Mouse (Mus musculus): ENCODE results near the gene Sez6. TPM values are rescaled to one million over a fixed set of nuclear protein-coding genes. Genes with fewer than 3 reads are reported as not detected.

Sez6 gene
- total and polyA plus RNA-seq, 3 experiments = 0.04 TPM; not detected in 2

DNA sequence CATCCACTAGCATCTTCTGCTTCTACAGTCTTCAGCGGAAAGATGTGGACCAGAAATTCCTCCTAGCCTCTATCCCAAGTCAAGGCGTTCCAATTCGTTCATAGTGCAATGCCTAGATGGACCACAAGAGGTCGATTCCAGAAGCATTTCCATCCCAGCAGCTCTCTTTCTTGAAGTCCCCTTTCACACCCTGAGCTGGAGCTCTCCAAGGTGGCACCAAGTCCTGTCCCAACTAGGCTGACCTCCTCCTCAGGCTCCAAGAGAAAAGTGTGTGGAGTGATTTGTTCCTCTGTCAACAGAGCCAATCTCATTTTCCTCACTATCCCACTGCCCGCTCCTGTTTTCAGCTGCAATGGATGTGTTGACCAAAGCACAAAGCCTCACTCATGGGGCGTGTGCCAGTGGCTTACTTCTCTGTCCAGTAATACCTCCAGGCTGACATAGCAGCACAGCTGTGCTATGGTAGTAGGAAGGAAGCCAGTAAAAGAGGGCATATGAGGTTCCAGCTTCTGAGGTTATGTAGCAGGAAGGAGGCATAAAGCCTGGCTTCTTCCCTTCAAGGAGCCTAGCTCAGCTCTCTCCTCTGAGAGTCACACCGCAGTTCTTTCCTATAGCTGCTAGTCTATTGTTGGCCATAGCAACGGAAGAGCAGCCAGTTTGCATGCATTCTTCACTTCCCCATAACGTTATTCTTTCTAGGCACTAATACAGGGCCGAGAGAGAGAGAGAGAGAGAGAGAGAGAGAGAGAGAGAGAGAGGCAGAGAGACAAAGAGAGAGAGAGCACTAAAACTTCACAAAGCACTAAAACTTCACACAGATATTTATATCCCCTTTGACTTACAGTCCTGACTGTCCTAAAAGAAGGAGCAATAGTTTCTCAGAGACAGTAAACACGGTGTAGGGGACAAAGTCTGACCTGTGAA, 49.9 kb downstream of the Sez6 start:
- no peak for TF ChIP-seq JUN (IDR thresholded peaks at IDR 0.05; ENCODE audit: insufficient read depth, low read depth, low read length)
- TF ChIP-seq MEF2A (IDR thresholded peaks at IDR 0.05; ENCODE audit: borderline replicate concordance, low read depth, low read length) = 0 out of 2 replicates have a peak, but pooled peaks have one; percentile 26
- TF ChIP-seq MXI1 (IDR thresholded peaks at IDR 0.05; ENCODE audit: low read depth, low read length) = peak; percentile 96
- no peak for TF ChIP-seq USF1 (IDR thresholded peaks at IDR 0.05; ENCODE audit: low read depth, low read length)
- TF ChIP-seq SMC3 (IDR thresholded peaks at IDR 0.05; ENCODE audit: low read depth, low read length) = peak; percentile 59
- peak; percentile 42; the same call in 1 of the 2 replicates for TF ChIP-seq IRF4 (IDR thresholded peaks at IDR 0.05; ENCODE audit: low read depth, low read length)
- 0 out of 2 replicates have a peak, but pooled peaks have one; percentile 21 for TF ChIP-seq UBTF (IDR thresholded peaks at IDR 0.05; ENCODE audit: low read depth, low read length)
- TF ChIP-seq EP300 (IDR thresholded peaks at IDR 0.05; ENCODE audit: low read length) = peak; percentile 40
- 0 out of 2 replicates have a peak, but pooled peaks have one; percentile 42 for TF ChIP-seq MAZ (IDR thresholded peaks at IDR 0.05; ENCODE audit: low read depth, low read length)
- TF ChIP-seq NELFE (IDR thresholded peaks at IDR 0.05; ENCODE audit: low read depth, low read length) = 0 out of 2 replicates have a peak, but pooled peaks have one; percentile 33
- TF ChIP-seq CTCF (conservative IDR thresholded peaks at IDR 0.05 in 1 of 2, IDR thresholded peaks at IDR 0.05 in 1 of 2; ENCODE audit: low read depth in 2 of 2, low read length in 2 of 2) = peak; percentile 70 to 90
- peak; percentile 99 for TF ChIP-seq SIN3A (IDR thresholded peaks at IDR 0.05; ENCODE audit: low read length)
- no peak for TF ChIP-seq POLR2AphosphoS2 (IDR thresholded peaks at IDR 0.05; ENCODE audit: low read depth, low read length)
- no peak; the same call in 1 of the 2 replicates for TF ChIP-seq ELF1 (IDR thresholded peaks at IDR 0.05; ENCODE audit: low read depth, low read length)
- peak; percentile 29; the same call in 1 of the 2 replicates for TF ChIP-seq MYC (IDR thresholded peaks at IDR 0.05; ENCODE audit: low read depth, low read length)
- TF ChIP-seq MAFK (IDR thresholded peaks at IDR 0.05; ENCODE audit: insufficient replicate concordance, low read length) = no peak
- TF ChIP-seq CHD2 (IDR thresholded peaks at IDR 0.05; ENCODE audit: low read length) = peak; percentile 13; the same call in 1 of the 2 replicates
- TF ChIP-seq USF2 (conservative IDR thresholded peaks at IDR 0.05; ENCODE audit: low read depth, low read length) = no peak
- no peak for TF ChIP-seq GABPA (IDR thresholded peaks at IDR 0.05; ENCODE audit: insufficient replicate concordance, low read depth, low read length)
- TF ChIP-seq PAX5 (IDR thresholded peaks at IDR 0.05; ENCODE audit: low read length) = no peak
- TF ChIP-seq BHLHE40 (IDR thresholded peaks at IDR 0.05; ENCODE audit: low read depth, low read length) = no peak
- peak; percentile 78 for TF ChIP-seq MAX (IDR thresholded peaks at IDR 0.05; ENCODE audit: low read length)
- TF ChIP-seq TCF12 (IDR thresholded peaks at IDR 0.05; ENCODE audit: low read depth, low read length) = 0 out of 2 replicates have a peak, but pooled peaks have one; percentile 10
- TF ChIP-seq NRF1 (IDR thresholded peaks at IDR 0.05; ENCODE audit: low read depth, low read length) = 0 out of 2 replicates have a peak, but pooled peaks have one; percentile 6
- TF ChIP-seq TBP (conservative IDR thresholded peaks at IDR 0.05; ENCODE audit: low read depth, low read length) = 0 out of 2 replicates have a peak, but pooled peaks have one; percentile 12
- TF ChIP-seq POLR2A (IDR thresholded peaks at IDR 0.05; ENCODE audit: low read depth, low read length) = peak; percentile 28; the same call in 1 of the 2 replicates
- TF ChIP-seq E2F4 (IDR thresholded peaks at IDR 0.05; ENCODE audit: insufficient replicate concordance, low read depth, low read length) = no peak
- TF ChIP-seq ZC3H11A (IDR thresholded peaks at IDR 0.05; ENCODE audit: low read depth, low read length) = no peak
- peak; percentile 41 for TF ChIP-seq RAD21 (IDR thresholded peaks at IDR 0.05; ENCODE audit: low read depth, low read length)
- peak; percentile 89 for TF ChIP-seq JUND (conservative IDR thresholded peaks at IDR 0.05; ENCODE audit: low read depth, low read length)
- TF ChIP-seq ZKSCAN1 (IDR thresholded peaks at IDR 0.05; ENCODE audit: borderline replicate concordance, low read depth, low read length) = no peak
- TF ChIP-seq HCFC1 (IDR thresholded peaks at IDR 0.05; ENCODE audit: low read depth, low read length) = peak; percentile 25; the same call in 1 of the 2 replicates
- TF ChIP-seq CHD1 (IDR thresholded peaks at IDR 0.05; ENCODE audit: low read depth, low read length) = peak; percentile 90; the same call in 1 of the 2 replicates
- H3K4me1 ChIP-seq (ENCODE audit: control insufficient read depth in 1 of 2, insufficient read depth in 2 of 2) = peaks cover 3 to 25% of the 10 kb centered on the region in 2 experiments
- H3K4me2 ChIP-seq (ENCODE audit: insufficient read depth, low read depth, poor library complexity, severe bottlenecking) = peak overlapping the region; percentile 95
- peak overlapping the region; percentile 70 to 88 (median 71) for H3K4me3 ChIP-seq (replicated peaks in 1 of 3; ENCODE audit: low read depth in 2 of 3, low read length in 2 of 3, poor library complexity in 1 of 3)
- peaks cover 0 to 7% of the 10 kb centered on the region in 2 experiments for H3K36me3 ChIP-seq (replicated peaks in 1 of 2; ENCODE audit: control insufficient read depth in 1 of 2, insufficient read depth in 1 of 2, low read length in 1 of 2)
- no peaks in the 10 kb centered on the region for H3K9me3 ChIP-seq (replicated peaks; ENCODE audit: low read length)
- DNase-seq (ENCODE audit: extremely low read depth) = peak; percentile 86
- dilution Hi-C loops (cut with MboI; ENCODE audit: extremely low pct_ligation_motif_present, extremely low pct_unique_long_range_greater_than_20kb, low sequenced_read_pairs) = no loop called here
- H3K27ac ChIP-seq (ENCODE audit: insufficient read depth, low read depth) = peak overlapping the region; percentile 84
- peaks cover 29% of the 10 kb centered on the region for H3K79me2 ChIP-seq (replicated peaks; ENCODE audit: control insufficient read depth, extremely low read depth, insufficient read depth, poor library complexity, severe bottlenecking)
- H3K27me3 ChIP-seq (replicated peaks) = peaks cover 28% of the 10 kb centered on the region
- H3K9ac ChIP-seq (ENCODE audit: insufficient read depth, low read depth) = peak overlapping the region; percentile 57
- in situ Hi-C loops (cut with MboI; ENCODE audit: low pct_ligation_motif_present, low pct_unique_long_range_greater_than_20kb, low sequenced_read_pairs) = no loop called here
